Mouse (Mus musculus): Measurements from ENCODE around the gene Bhlhb9.
"Not testable (repeated sequence)": the region's sequence is repeated elsewhere in the genome, so short reads cannot be mapped to it uniquely, and the experiment has no call there.

The Bhlhb9 gene

DNA sequence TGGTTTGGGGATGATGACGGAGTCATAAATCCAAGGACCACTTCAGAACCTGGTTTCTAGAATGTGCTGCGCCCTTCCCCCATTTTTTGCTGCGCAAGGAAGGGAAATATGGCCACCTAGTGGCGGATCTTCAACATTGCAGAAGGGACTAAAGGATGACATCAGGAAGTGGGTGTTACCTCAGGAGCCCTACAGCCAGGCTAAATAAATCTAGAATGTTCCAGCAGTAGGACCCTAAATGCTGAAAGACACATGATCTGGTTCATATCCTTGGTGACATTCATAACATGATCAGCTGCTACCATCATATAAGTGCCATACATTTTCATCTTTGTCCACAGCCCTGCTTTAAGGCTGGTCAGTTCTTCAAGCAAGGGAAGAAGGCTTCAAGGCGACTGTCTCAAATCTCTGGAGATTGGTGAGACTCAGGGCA is at the start of gene Bhlhb9:
TSS of gene Bhlhb9 (plus strand) at position 383 of the 433 bp plus-strand sequence.
- not testable (repeated sequence) for DNase-seq (ENCODE audit: low spot score)

DNA sequence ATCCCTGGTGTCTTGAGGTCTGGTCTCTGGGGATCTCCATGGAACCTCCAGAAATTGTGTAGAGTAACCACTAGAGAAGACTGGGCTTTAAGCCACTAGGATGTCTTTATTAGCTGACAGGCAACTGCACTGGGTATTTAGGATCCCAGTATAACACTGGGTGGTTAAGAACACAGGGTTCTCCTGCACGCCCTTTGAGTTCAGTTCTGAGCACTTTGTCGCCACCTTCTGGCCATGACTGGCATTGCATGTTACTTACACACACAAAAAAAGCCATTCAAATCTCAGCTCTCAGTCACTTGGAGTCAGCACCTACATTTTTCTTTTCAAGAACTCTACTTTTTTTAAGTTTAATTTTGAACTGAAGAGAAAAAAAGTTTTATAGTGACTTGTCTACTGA is 44.6 kb upstream of the Bhlhb9 start:
- DNase-seq (ENCODE audit: low spot score), result peak; percentile 13

DNA sequence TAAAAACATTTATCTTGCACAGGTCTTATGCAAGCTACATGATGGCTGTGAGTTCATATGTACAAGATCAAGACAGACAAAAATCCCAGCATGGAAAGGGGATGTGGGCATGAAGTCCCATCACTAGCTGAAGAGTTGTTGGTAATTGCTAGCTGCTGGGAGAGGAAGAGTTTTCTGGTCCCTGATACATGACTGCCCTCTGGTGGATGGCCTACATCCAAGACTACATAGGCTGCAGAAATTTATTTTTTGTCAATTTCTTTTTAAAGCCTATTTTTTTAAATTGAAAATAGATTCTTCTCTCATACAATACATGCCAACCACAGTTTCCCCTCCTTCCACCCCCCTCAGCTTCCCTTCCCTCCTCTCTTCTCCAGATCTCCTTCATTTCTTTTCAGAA is 35.7 kb upstream of the Bhlhb9 start:
- DNase-seq (ENCODE audit: low spot score), result no peak

DNA sequence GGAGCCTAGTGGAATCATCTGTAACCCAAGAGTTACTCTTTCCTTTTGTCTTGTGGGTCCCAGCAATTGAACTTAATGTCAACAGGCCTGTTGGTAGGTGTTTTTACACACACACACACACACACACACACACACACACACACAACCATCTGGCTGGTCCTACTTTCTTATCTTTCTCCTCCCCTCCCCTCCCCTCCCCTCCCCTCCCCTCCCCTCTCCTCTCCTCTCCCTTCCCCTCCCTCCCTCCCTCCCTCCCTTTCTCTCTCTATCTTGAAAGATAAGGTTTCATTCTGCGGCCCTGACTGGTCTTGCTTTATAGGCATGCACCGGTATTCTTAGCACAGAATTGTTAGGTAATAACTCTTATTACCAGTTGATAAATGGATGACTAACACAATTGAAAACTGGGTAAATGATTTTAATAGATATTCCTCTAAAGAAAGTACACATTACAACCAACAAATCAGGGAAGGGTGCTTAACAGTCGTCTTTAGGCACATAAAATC is 29.3 kb upstream of the Bhlhb9 start:
- no peak for DNase-seq (ENCODE audit: low spot score)

- DNase-seq (ENCODE audit: low spot score), result no peak
These were observed 28.8 kb upstream of the Bhlhb9 start for GRCm38 (mm10) chrX:135768565-135768964.

DNA sequence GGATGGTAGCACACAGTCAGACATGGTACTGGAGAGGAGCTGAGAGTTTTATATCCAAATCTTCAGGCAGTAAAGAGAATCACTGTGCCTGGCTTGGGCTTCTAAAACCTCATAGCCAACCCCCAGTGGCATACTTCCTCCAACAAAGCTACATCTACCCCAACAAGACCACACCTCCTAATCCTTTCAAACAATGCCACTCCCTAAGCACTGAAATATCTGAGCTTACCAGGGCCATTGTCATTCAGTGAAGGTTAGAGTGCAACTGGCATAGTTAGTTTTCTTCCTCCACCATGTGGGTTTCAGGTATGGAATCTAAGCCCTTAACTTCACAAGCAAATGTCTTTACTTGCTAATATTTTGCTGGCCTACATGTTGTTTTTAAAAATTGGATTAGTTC is 5.9 kb upstream of the Bhlhb9 start:
- DNase-seq (ENCODE audit: low spot score), result no peak

GRCm38 (mm10) chrX:135792326-135792725 is 5.1 kb upstream of the Bhlhb9 start:
- DNase-seq (ENCODE audit: low spot score), result no peak

GRCm38 (mm10) chrX:135795591-135796304 is 1.6 kb upstream of the Bhlhb9 start:
- not testable (repeated sequence) for DNase-seq (ENCODE audit: low spot score)

GRCm38 (mm10) chrX:135796305-135797211 is 836 bp upstream of the Bhlhb9 start:
- DNase-seq (ENCODE audit: low spot score), result not testable (repeated sequence)

GRCm38 (mm10) chrX:135804149-135804548 is 6.8 kb downstream of the Bhlhb9 start:
- DNase-seq (ENCODE audit: low spot score), result no peak

DNA sequence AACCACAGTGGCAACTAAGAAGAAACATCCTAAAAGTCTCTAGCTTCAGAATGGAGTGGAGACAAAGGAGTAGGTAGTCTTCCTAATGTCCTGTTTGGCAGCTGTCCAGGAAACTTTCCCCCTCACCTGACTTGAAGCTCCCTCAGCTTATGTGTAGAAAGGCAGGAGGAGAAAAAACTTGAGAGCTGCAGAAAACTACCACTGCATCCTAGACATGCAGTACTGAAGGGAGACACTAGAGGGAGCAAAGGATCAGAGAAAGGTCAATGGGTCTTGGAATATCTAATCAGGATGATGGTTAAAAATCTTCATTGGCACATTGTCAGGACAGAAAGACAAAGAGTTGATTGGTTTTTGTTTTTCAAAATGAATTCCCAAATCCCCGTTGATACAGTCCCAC is 8.4 kb downstream of the Bhlhb9 start:
- no peak for DNase-seq (ENCODE audit: low spot score)

- DNase-seq (ENCODE audit: low spot score), result not testable (repeated sequence)
These were observed 38.5 kb downstream of the Bhlhb9 start for GRCm38 (mm10) chrX:135835896-135836295.

DNA sequence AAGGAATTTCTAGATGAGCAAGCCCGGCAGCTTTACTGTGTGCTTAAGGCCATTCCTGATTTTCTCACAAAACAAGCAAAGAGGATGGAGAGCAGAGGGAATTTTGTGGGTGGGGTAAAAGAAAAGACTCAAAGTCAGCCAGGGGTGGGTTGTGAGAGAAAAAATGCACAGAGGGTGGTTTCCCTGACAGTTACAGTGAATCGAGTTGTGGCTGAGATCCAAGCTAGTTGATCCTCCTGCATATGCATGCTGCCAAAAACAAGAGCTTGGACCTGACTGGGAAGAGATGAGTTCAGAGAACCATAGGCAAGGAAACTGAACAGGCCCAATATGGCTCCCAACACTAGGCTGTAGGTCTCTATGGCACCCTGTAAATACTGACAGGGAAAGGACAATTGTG is 40.5 kb downstream of the Bhlhb9 start:
- DNase-seq (ENCODE audit: low spot score), result no peak

- not testable (repeated sequence) for DNase-seq (ENCODE audit: low spot score)
These were observed 41.3 kb downstream of the Bhlhb9 start, which contains the start of gene Gprasp2 for GRCm38 (mm10) chrX:135838521-135839360. Gprasp2 (plus strand) TSS chrX:135839034.

DNA sequence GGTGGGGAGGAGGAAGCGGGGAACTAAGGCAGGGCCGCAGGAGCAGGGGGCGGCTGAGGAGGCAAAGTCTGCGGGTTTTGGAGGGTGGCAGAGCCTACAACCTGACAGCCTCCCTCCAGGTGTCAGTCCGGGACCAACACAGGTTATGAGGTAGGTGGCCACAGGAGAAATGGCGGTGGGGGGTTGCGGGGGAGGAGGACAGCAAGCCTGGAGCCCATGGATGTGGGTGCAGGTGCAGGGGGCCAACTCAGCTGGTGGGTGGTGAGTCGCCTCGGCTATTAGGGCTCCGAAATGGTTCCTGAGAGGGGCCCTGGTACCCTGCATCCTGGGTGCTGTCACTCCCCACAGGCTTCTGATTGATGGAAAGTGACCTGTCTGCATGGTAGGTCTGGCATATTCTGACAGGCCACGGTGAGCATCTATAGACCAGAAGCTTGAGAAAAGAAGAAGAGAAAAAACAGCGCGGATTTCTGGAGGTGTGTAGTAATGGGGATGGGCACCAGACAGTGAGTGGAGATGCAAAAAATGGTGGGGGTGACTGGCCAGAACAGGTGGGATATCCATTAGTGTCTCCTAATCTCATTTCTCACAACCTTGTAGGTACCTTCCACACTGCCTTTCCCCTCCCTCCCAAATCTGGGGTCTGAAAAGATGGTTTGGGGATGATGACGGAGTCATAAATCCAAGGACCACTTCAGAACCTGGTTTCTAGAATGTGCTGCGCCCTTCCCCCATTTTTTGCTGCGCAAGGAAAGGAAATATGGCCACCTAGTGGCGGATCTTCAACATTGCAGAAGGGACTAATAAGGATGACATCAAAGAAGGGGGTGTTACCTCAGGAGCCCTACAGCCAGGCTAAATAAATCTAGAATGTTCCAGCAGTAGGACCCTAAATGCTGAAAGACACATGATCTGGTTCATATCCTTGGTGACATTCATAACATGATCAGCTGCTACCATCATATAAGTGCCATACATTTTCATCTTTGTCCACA is 42.3 kb downstream of the Bhlhb9 start:
- DNase-seq (ENCODE audit: low spot score), result not testable (repeated sequence)

DNA sequence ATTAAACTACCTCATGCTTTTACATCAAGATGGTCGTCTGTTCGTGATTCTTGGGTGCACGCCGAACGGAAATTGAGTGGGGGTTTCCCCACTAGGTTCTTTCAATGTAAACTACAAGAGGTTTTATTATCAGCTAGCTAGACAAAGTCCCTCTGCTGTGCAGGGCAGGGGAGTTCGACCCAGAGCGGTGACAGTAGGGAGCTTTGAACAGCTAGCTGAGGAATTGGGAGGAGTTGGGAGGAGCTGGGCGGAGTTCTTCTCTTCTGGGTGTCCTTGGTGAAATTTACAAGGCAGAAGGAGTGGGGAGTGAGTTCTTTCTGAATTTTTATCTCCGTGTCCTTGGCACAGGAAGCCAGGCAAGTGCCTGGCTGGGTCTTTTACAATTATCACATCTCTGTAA is 69.4 kb downstream of the Bhlhb9 start:
- DNase-seq (ENCODE audit: low spot score), result not testable (repeated sequence)

DNA sequence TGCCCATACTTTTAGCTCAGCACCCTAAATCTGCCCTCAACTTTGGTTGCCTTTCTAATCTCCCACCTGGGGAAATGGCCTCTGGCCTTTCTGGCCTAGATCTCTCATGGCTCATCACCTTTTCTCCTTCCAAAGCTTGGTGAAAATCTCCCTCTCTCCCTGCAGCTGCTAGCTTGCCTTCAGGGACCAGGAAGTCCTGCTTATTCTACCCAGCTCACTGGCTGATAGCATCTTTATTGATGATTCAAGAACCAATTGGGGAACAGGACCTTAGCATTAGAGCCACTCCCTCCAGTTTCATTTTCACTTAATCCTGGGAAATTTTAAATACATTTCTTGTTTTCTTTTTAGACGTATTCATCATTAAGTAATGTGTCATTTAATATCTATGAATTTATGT is 79.3 kb downstream of the Bhlhb9 start:
- DNase-seq (ENCODE audit: low spot score), result no peak

- no peak for DNase-seq (ENCODE audit: low spot score)
These were observed 82.2 kb downstream of the Bhlhb9 start for GRCm38 (mm10) chrX:135879626-135880025.

DNA sequence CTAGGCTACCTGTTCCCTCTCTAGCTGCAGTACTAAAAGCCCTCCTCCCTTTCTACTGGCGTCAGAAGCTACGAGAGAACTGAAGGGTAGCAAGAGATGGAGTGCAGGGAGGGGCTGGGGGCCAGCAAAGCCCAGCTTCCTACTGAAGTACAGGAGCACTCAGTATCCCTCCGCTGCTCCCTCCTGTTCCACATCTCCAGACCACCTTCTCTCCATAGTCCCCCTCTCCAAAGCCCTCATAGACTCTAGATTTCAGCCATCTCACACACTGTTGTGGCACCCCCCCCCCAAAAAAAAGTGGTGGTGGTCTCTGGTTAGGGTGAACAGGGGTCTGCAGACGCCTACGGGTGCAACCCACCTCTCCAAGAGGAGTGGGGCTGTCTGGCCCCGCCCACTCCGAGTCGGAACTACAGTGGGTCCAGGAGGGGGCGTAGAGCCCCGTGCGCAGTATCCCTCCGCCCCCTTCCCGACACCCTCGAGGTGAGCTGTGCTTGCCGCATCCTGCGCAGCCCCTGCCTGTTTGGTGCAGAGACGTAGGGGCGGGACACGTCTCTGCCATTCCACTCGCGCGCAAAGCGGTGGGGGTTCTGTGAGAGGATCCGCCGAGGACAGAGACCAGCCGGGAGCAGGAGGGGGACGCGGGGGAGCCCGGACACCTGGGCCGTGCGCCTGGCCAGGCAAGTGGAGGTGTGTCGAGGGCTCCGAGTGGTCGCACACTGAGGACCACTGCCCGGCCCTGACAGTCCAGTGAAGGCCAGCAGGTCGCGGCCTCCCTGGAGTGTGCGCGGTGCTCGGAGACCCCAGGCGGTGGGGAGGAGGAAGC is 88.2 kb downstream of the Bhlhb9 start:
- peak; percentile 9 for DNase-seq (ENCODE audit: low spot score)

GRCm38 (mm10) chrX:135886234-135886585 is 88.8 kb downstream of the Bhlhb9 start:
- no peak for DNase-seq (ENCODE audit: low spot score)

Data from urinary bladder, postnatal 10 days (tissue).